Mouse (Mus musculus) heart, postnatal 0 days (tissue): ENCODE results near the gene Hexb.

Experiments used
- CTCF ChIP-seq: IDR thresholded peaks from 2 replicates; pipeline ENCODE4 v1.5.1; 2016; ENCODE audit warnings: antibody characterized with exemption, control low read depth, low read depth
- EP300 ChIP-seq: IDR thresholded peaks from 2 replicates; pipeline ENCODE4 v1.6.1; 2016; ENCODE audit warnings: antibody characterized with exemption, low read depth

DNA sequence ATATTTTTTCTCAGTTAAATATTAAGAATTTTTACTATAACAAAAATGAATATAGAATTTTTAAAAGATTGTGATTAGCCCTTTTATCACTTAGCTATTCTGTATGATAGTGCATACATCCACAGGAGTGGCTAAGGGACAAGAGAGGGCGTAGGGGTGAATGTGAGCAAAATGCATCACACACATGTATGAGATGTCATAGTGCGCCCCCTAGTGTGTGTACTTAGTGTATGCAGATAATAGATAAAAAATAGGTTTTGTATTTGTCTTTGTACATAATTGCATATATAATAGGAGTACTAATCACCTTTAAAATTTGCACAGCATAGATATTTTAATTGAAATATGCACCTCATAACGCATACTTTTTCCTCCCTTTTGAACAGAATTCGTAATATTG is 52.3 kb downstream of the Hexb start:
- TF ChIP-seq CTCF = peak; percentile 61
- TF ChIP-seq EP300 = no peak
